Mouse (Mus musculus) myocyte (in vitro differentiated cells): ENCODE results near the gene Rab36.

Source experiments
- E2F4 ChIP-seq: IDR thresholded peaks from one replicate; pipeline ENCODE4 v1.6.1; 2011; ENCODE audit warnings: mild to moderate bottlenecking, control low read depth, moderate library complexity; ENCODE audit not compliant: insufficient read depth
- POLR2A ChIP-seq: IDR thresholded peaks from one replicate; pipeline ENCODE4 v1.6.1; 2011; ENCODE audit warnings: low read depth, mild to moderate bottlenecking, control low read depth, moderate library complexity; ENCODE audit not compliant: insufficient read length
- POLR2AphosphoS2 ChIP-seq: IDR thresholded peaks from one replicate; pipeline ENCODE4 v1.6.1; 2011; ENCODE audit warnings: low read depth, control low read depth; ENCODE audit not compliant: insufficient read length
- REST ChIP-seq: IDR thresholded peaks from one replicate; pipeline ENCODE4 v1.6.1; 2011; ENCODE audit warnings: mild to moderate bottlenecking, control low read depth, moderate library complexity; ENCODE audit not compliant: insufficient read depth, insufficient read length
- USF1 ChIP-seq: IDR thresholded peaks from one replicate; pipeline ENCODE4 v1.6.1; 2011; ENCODE audit warnings: low read depth, mild to moderate bottlenecking, control low read depth, moderate library complexity

DNA sequence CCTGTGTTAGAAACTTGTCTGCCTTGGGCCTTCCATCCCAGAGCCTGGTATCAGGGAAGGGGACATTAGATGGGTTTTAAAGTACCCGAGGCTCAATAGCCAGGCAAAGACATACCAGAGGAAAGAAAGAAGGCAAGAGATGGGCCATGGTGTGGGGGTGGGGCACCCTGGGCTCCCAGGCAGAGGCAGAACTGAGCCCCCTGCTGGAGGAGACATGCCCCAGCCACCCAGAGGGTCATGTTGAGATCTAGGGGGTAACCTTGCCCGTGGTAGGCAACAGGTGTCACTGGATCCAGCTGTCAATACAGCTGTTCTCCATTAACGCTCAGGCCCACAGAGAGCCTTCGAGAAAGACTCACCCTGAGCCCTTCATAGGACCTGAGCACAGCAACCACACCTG, 47.0 kb upstream of the Rab36 start:
- TF ChIP-seq USF1 (no peak), POLR2A (no peak), E2F4 (no peak), POLR2AphosphoS2 (no peak), REST (no peak)
